Mouse (Mus musculus): ENCODE measurements around the gene Ccnl2.

The Ccnl2 gene

DNA sequence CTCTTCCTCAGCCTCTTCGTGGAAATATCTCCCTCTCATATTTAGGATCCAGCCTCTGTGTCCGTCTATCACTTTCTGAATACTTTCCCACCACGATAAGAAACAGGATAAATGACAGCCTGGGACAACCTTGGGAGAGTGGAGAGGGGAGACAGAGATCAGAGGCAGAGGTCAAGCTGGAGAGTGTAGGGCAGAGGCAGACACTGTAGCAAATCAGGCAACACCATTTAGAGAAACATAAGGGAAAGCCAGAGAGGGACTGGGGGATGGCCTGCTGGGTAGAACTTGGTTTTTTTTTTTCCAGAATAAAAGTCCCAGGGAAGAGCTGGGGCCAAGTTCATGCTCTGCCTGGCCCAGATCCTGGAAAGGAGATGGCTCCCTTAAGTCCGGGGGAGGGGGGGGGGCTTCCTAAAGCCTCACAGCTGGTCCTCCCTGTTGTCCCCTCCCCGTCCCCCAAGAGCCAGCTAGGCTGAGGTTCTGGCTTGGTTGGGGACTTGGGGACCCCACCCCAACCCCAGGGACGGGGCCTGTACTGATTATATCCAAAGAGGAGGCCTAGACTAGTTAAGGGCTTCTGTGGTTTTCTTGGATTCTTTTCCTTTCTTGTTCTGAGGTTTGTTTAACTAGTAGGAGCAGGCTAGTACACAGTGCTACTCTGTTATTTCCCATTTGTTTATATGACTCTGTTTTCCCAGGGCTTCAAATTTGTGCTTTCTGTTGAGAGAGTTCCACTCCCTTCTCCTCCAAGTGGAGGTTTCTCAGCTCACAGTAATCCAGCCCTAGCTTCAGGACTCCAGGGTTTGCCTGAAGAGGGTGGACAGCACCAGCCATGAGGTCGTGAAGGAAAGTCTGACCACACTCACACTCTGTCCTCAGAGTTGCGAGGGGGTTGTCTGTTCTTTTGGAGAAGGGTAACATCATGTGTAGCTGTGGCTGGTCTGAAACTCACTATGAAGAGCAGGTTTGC lies 26.2 kb downstream of the Ccnl2 start:
- in situ Hi-C loops (cut with MboI, MseI), result no loop called here

- in situ Hi-C loops (cut with MboI, MseI), result no loop called here
These were observed 27.2 kb downstream of the Ccnl2 start, which contains the start of gene Mxra8 for GRCm38 (mm10) chr4:155839483-155839910. Gene Mxra8 (plus strand): TSS chr4:155839680.

DNA sequence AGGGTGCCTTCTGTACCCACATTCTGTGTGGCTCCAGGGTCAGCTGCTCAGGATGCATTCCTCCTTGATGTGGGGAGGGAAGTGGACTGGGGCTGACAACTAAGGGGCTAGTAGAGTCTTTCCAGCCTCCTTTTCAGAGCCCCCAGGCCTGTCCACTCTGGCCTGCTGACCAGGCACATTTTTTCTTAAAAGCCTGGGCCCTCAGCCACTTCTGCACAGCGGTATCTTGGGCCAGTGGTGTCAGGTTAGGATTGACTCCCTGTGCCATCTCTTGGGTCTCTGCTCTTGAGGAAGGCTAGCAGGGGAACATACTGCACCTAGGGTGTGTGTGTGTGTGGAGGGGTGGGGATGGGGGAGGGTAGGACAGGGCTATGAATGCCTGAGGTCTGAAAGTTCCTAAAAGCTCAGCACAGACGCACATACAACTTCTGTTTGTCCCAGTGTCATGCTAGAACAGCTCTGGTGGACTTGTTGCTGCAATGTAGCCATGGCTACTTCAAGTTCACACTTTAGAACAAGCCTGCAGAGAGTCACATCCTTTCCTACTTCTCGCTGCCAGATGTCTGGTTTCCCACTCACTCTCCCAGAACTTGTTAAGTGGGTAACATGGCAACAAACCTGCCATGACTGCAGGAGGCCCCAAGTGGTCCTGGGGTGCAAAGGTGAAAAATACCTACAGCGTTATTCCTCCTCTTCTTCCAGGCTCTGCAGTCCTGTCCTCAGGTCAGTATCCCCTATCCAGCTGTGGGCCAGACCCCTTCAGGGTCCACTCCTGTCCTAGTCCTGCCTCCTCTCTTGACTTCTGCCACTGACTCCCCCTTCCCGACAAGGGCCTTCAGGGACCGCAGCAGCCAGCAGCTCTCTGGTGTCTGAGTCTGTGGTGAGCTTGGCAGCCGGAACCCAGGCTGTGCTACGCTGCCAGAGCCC lies 28.1 kb downstream of the Ccnl2 start:
- in situ Hi-C loops (cut with MboI, MseI), result no loop called here

DNA sequence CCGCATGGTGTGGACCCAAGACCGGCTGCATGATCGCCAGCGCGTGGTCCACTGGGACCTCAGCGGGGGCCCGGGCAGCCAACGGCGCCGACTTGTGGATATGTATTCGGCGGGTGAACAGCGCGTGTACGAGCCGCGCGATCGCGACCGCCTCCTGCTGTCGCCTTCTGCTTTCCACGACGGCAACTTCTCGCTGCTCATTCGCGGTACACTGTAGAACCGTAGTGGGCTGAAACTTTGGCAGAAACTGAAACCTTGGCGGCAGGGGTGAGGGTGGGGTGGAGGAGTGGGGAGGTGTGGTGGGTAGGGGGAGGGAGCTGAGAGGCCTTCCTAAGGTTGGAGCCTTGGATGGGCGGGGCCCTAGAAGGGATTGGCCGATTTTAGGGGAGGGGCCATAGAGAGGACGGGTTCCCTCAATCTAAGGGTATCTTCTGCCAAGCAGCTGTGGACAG lies 28.7 kb downstream of the Ccnl2 start:
- in situ Hi-C loops (cut with MboI, MseI), result no loop called here

- in situ Hi-C loops (cut with MboI, MseI), result no loop called here
These were observed 29.5 kb downstream of the Ccnl2 start for GRCm38 (mm10) chr4:155841651-155842270.

DNA sequence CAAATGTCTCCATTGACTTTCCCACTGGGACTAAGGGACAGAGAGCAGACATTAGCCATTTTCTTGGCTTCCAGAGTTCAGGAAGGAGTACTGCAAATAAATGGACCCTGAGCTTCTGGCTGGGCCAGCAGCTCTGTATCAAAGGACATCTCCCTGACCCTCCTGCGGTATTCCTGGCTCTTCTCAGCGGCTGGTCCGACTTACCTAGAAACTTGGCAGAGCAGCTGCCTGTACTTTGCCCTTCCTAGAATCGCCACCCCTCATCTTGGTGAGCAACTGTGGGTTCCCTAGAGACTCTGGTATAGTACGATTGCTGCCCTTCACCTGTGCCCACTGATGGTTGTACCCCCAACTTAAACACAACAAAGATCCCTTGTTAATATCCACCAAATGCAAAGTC lies 30.9 kb downstream of the Ccnl2 start:
- in situ Hi-C loops (cut with MboI, MseI), result no loop called here

DNA sequence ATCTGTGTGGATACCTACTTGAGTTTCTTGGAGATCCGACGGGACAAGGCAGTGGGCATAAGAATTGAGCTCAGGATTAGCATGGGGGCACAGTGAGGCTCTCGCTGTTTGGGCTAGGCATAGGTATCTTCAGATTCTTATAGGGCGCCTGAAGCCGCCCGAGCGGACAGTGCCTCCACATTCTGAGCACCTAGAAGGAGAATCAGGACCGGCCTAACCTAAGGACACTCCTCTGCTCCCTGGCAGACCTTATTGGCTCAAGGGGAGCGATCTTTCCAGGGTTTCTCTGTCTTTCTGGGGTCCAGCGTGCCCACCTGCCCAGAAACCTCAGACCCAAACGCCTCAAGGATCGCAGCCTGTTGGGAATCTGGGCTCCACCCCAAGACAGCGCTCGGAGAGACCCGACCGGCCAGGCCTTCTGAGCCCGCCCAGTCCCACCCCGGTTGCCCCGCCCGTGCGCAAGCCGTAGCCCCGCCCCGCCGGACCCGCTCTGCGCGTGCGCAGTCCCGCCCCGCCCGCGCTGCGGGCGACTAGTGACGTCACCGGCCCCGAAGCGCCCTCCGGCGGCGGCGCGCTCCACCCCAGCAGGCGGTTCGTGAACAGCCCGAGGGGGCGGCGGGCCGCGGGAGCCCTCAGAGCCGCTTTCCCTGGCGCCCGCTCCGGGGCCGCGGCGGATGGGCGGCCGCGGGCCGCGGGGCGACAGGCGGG lies 34.7 kb downstream of the Ccnl2 start, which contains the start of gene Dvl1:
Dvl1 (plus strand) TSS at position 532 of the 708 bp plus-strand sequence.
- in situ Hi-C loops (cut with MboI, MseI), result no loop called here

GRCm38 (mm10) chr4:155847591-155848352 lies 35.5 kb downstream of the Ccnl2 start:
- in situ Hi-C loops (cut with MboI, MseI), result no loop called here

DNA sequence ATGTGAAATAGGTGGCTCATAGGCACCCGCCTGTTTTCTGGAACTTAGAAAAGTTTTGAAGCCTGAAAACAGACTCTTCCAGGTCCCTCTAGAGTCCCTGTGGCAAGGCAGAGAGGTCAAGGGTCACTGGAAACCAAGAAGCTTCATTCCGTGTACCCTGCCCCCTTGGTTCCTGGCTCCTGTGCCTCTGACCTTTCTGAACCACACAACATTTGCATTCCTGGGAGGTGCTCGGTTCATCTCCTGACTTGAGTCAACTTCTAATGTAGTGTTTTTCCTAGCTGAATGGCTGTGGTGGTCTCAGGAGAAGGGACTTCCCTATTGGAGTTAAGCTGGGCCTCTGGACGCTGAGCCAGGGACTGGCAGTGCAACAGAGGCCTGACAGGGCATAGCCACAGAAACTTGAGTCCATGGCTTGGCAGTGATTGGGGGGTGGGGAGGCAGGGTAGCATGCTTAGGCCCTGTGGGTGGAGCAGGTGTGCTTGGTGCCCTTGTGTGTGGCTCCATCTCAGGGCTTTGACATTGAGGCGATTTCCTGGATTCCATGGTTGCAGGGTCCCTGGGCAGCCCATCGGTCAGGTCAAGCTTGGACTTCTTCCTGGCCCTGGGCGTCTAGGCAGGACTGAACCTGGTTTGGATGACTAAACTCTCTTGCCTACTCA lies 36.3 kb downstream of the Ccnl2 start:
- in situ Hi-C loops (cut with MboI, MseI), result no loop called here

DNA sequence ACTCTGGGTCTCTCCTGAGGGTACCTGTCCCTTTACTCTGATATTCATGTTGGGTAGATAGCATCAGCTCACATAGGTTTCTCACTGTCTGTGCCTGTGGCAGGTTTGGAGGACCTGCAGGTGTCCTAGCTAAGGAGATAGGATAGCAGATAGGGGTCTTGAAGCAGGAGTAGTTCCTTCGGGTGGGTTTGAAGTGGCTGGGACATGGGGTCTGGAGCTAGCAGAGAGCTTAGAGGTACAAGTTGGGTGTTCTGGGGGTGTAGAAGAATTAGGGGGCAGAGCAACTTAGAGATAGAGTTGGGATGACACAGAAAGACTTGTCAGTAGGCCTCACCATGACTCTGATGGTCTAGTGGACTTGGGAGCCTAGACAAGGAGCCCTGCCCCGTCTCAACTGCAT lies 37.1 kb downstream of the Ccnl2 start:
- in situ Hi-C loops (cut with MboI, MseI), result no loop called here

DNA sequence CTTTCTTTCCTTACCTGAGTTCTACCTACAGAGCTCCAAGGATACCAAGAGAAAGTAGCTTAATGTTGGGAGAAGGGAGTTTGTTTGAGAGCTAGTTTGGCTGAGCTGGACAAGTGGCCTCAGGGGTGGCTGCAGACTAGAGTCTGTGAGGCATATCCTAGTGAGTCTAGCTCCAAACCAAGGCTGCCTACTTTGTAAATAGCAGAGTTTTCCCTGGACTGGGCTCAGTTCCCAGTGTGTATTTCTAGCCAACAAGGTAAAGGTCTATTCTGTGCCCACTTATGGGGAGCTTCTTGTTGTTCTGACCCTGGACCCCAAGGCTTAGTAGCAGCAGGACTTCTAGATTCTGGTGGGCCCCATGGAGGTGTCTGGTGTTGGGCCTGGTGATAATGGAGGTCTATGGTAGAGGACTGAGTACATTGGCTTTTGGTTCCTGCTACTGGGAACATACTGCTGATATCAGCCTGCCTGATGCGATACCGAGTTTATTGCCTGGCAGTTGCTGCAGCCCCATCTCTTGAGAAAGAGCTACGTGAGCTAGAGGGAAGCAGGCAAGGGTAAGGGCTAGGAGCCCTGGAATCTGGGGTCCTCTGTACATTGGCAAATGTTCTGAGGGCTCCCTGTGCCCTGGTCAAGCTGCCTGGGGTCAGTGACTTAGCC lies 37.6 kb downstream of the Ccnl2 start:
- in situ Hi-C loops (cut with MboI, MseI), result no loop called here

- in situ Hi-C loops (cut with MboI, MseI), result no loop called here
These were observed 39.1 kb downstream of the Ccnl2 start for GRCm38 (mm10) chr4:155851368-155851767.

GRCm38 (mm10) chr4:155851951-155852411 lies 39.7 kb downstream of the Ccnl2 start:
- in situ Hi-C loops (cut with MboI, MseI), result no loop called here

GRCm38 (mm10) chr4:155853421-155853820 lies 41.1 kb downstream of the Ccnl2 start:
- in situ Hi-C loops (cut with MboI, MseI), result no loop called here

DNA sequence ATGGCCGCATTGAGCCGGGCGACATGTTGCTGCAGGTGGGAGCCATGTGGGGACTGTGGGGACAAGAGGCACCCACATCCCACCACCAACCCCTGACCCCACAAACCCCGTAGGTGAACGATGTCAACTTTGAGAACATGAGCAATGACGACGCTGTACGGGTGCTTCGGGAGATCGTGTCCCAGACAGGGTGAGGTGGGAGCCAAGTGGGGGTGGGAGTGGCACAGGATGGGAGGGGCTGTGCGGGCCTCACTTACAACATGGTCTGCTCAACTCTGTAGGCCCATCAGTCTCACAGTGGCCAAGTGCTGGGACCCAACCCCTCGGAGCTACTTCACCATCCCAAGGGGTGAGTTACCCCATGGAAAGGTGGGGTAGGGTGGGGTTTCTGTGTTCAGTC lies 42.7 kb downstream of the Ccnl2 start:
- in situ Hi-C loops (cut with MboI, MseI), result no loop called here

- in situ Hi-C loops (cut with MboI, MseI), result no loop called here
These were observed 43.8 kb downstream of the Ccnl2 start for GRCm38 (mm10) chr4:155856071-155856470.

- in situ Hi-C loops (cut with MboI, MseI), result no loop called here
These were observed 44.6 kb downstream of the Ccnl2 start for GRCm38 (mm10) chr4:155856881-155857280.

- in situ Hi-C loops (cut with MboI, MseI), result no loop called here
These were observed 47.0 kb downstream of the Ccnl2 start for GRCm38 (mm10) chr4:155859318-155859717.

GRCm38 (mm10) chr4:155861787-155862186 lies 49.5 kb downstream of the Ccnl2 start:
- in situ Hi-C loops (cut with MboI, MseI), result no loop called here
